Mouse (Mus musculus) T-helper 2 cell (primary cell): Measurements from ENCODE around the gene Zfp820.
"Not testable (repeated sequence)": the region's sequence is repeated elsewhere in the genome, so short reads cannot be mapped to it uniquely, and the experiment has no call there.

Experiments used
- in situ Hi-C: fragments of 300-600 bp; cut with MboI, MseI; formaldehyde crosslinking; loops from one replicate; pipeline ENCODE4 v1.15.1; 2025; ENCODE audit warnings: high pct_unique_total_duplicates

Zfp820 gene

GRCm38 (mm10) chr17:21845545-21846321, at the start of gene Zfp820:
Zfp820 (minus strand) TSS chr17:21845772.
- in situ Hi-C loops: no loop called here

- in situ Hi-C loops: no loop called here
Observed at GRCm38 (mm10) chr17:21871256-21871655, 25.7 kb upstream of the Zfp820 start.

GRCm38 (mm10) chr17:21846322-21846582, 680 bp upstream of the Zfp820 start:
- in situ Hi-C loops: not testable (repeated sequence)

GRCm38 (mm10) chr17:21838510-21838909, 7.1 kb downstream of the Zfp820 start:
- in situ Hi-C loops: no loop called here

- in situ Hi-C loops: not testable (repeated sequence)
Observed at GRCm38 (mm10) chr17:21801373-21801772, 44.2 kb downstream of the Zfp820 start.

- in situ Hi-C loops: no loop called here
Observed at GRCm38 (mm10) chr17:21792256-21792655, 53.3 kb downstream of the Zfp820 start.

GRCm38 (mm10) chr17:21770336-21770735, 75.2 kb downstream of the Zfp820 start:
- in situ Hi-C loops: loop anchor here (10.0 kb wide), 1 partner anchor 1534 kb away; no protein-coding TSS in a partner anchor
